Mouse (Mus musculus) neural tube, embryonic 15.5 days (tissue): Measurements from ENCODE around the gene Ncam1. TPM values are rescaled to one million over a fixed set of nuclear protein-coding genes. Genes with fewer than 3 reads are reported as not detected.
A peak's percentile ranks its signal among the peaks of the same experiment; 100 is the strongest.

Source experiments
- ATAC-seq: fragments of 200-750 bp; cut with Nextera tagmentation; 2 replicates; pipeline ENCODE4 v1.8.0; 2017; ENCODE audit warnings: mild to moderate bottlenecking, moderate TSS enrichment, moderate library complexity; ENCODE audit not compliant: low FRiP score
- H3K27ac ChIP-seq: fragments of 300-500 bp; sonication (generic); replicated peaks from 2 replicates; pipeline ENCODE4 v1.5.1; 2015; ENCODE audit warnings: mild to moderate bottlenecking, inconsistent platforms
- H3K27me3 ChIP-seq: fragments of 300-500 bp; sonication (generic); replicated peaks from 2 replicates; pipeline ENCODE4 v1.6.1; 2015; ENCODE audit warnings: inconsistent platforms
- H3K36me3 ChIP-seq: fragments of 300-500 bp; sonication (generic); 2 replicates; pipeline ENCODE4 v1.6.1; 2015; ENCODE audit warnings: inconsistent platforms
- H3K4me1 ChIP-seq: fragments of 300-500 bp; sonication (generic); 2 replicates; pipeline ENCODE4 v1.6.1; 2015; ENCODE audit warnings: inconsistent platforms
- H3K4me2 ChIP-seq: fragments of 300-500 bp; sonication (generic); 2 replicates; pipeline ENCODE4 v1.6.1; 2015; ENCODE audit warnings: inconsistent platforms, mild to moderate bottlenecking, moderate library complexity
- H3K4me3 ChIP-seq: fragments of 300-500 bp; sonication (generic); replicated peaks from 2 replicates; pipeline ENCODE4 v1.5.1; 2015; ENCODE audit warnings: mild to moderate bottlenecking, inconsistent platforms
- H3K9ac ChIP-seq: fragments of 300-500 bp; sonication (generic); replicated peaks from 2 replicates; pipeline ENCODE4 v1.6.1; 2015; ENCODE audit warnings: mild to moderate bottlenecking, inconsistent platforms
- H3K9me3 ChIP-seq: fragments of 300-500 bp; sonication (generic); replicated peaks from 2 replicates; pipeline ENCODE4 v1.6.1; 2016; ENCODE audit warnings: inconsistent platforms
- WGBS: fragments of 180-500 bp; shearing (Covaris S2); methylation state at CpG from one replicate; pipeline ENCODE4 v1.1.7; 2015; ENCODE audit warnings: mixed read lengths; 5-methylcytosine and 5-hydroxymethylcytosine counted together
- polyA plus RNA-seq: library from polyadenylated mRNA; unstranded; fragments of >200 nt; fragmentation: Nextera tagmentation; extraction: Ambion mirVana; gene quantifications from 2 replicates; pipeline ENCODE4 v1.2.1, GENCODE M21; 2015

The Ncam1 gene
- polyA plus RNA-seq, 1 experiment from 2014 or later: 434 TPM

DNA sequence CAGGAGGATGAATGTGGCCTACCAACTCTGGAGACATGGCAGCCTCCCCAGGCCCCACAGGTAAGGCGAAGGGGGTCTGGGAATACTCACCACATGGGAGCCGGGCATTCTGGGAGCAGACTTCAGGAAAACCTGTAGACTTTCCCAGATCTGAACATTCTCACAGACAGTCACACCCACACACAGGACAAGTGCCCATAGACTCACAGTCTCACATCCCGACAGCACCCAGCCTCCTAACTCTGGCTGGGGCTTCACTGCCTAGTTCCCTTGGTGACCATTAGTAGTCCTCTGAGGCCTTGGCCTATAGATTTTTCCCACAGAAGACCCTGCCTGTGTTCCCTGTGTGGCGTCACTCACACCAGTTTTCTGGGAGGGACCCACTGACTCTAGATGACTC, 288.1 kb downstream of the Ncam1 start:
- no peak overlapping the region for H3K27ac ChIP-seq
- peaks cover 74% of the 10 kb centered on the region for H3K36me3 ChIP-seq
- H3K4me1 ChIP-seq: no peaks in the 10 kb centered on the region
- no peak for ATAC-seq
- no peak overlapping the region for H3K9ac ChIP-seq
- H3K9me3 ChIP-seq: no peaks in the 10 kb centered on the region
- WGBS: 95% methylated on average over 4 of the region's 4 CpGs
- H3K27me3 ChIP-seq: no peaks in the 10 kb centered on the region
- no peak overlapping the region for H3K4me3 ChIP-seq
- no peak overlapping the region for H3K4me2 ChIP-seq

DNA sequence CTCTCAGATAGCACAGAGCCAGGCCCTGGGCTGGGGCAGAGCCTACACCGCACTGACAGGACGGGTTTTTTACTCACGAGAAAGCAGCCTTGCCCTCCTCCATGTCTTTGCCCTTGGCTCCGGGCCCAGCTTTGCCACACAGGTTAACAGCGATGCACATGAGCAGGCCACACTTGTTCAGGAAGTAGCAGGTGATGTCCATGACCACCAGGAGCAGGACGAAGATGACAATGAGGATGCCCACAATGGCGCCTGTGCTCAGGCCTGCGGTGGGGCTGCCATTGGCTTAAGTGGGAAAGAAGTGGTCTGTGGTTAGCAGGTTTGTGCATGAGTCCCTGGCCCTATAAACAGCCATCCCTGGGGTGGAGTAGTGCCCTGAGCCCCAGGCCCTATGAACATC, 289.1 kb downstream of the Ncam1 start:
- Histone ChIP-seq H3K27ac (no peak overlapping the region), H3K4me3 (no peak overlapping the region), H3K9ac (no peak overlapping the region), H3K9me3 (no peaks in the 10 kb centered on the region), H3K36me3 (peaks cover 71% of the 10 kb centered on the region), H3K27me3 (no peaks in the 10 kb centered on the region), H3K4me2 (no peak overlapping the region), H3K4me1 (no peaks in the 10 kb centered on the region)
- ATAC-seq: no peak
- 95% methylated on average over 8 of the region's 8 CpGs for WGBS

DNA sequence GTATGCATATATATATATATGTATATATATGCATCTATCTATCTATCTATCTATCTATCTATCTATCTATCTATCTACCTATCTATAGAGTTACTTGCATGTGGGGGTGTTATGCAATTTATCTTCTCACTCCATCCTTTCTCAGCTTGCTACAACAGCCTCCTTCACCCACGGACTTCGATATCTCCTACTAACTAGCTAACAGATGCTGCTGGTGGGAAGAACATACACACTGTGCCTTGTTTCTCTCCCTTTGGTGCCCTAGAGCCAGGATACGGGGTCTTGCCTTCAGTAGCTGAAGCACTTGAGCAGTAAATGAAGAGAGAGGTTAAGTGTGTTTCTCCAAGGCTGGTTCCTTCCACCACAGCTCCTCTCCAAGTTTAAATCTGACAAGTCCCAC, 289.6 kb downstream of the Ncam1 start:
- H3K27me3 ChIP-seq: no peaks in the 10 kb centered on the region
- peaks cover 69% of the 10 kb centered on the region for H3K36me3 ChIP-seq
- ATAC-seq: no peak
- no peak overlapping the region for H3K4me2 ChIP-seq
- no peak overlapping the region for H3K9ac ChIP-seq
- H3K4me1 ChIP-seq: no peaks in the 10 kb centered on the region
- 94% methylated on average over 3 of the region's 3 CpGs for WGBS
- no peaks in the 10 kb centered on the region for H3K9me3 ChIP-seq
- no peak overlapping the region for H3K27ac ChIP-seq
- no peak overlapping the region for H3K4me3 ChIP-seq

DNA sequence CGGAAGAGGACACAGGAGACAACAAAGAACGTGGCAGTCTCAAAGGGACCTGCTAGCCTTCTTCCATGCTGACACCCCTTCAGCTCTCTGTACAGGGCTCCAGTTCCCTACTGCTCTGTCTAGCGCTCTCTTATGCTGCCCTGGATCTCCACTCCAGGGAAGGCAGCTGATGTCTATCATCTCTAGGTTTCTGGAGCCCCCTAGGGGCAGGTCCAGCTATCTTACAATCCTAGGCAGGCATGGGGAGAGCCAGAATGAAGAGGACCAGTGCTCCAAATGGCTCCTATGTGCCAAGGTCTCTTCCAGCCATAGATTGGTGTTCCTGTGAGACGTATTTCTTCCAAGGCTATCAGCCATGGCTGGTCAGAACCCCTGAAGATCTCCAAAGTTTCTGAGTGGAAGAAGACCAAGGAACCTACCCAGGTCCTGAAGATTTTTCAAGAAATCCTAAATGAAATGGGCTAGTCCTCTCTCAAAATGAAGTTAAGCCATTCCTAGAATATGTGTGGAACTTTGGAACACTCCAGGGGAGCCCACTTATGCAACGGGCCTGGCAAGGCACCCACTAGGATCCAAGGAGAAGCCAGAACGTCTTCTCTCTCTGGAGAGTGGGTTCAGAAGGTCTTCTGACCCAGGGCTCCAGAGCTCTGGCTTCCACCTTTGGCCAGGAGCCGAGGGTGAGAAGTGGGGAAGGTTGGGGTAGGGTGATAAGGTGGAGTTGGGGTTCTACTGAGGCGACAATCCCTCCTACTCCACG, 290.7 kb downstream of the Ncam1 start:
- Histone ChIP-seq H3K27ac (no peak overlapping the region), H3K27me3 (no peaks in the 10 kb centered on the region), H3K9me3 (no peaks in the 10 kb centered on the region), H3K36me3 (peaks cover 72% of the 10 kb centered on the region), H3K4me1 (no peaks in the 10 kb centered on the region), H3K9ac (no peak overlapping the region), H3K4me3 (no peak overlapping the region), H3K4me2 (no peak overlapping the region)
- no peak for ATAC-seq
- WGBS: 93% methylated on average over 9 of the region's 9 CpGs

DNA sequence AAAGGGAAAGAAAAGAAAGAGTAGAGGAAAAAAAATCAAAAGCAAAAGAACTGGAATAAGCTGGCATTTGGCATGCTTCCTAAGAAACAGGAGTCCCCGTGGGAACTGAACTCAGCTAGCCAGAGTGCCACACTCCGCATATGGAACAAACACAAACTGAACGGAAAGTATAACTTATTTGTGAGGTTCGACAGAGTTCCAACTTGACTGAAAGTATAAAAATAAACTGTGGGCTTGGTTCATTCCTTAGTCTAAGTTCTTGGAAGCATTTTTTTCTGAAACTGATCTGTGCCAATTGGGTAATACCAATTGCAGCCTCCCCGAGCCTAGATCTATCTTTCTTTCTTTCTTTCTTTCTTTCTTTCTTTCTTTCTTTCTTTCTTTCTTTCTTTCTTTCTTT, 294.1 kb downstream of the Ncam1 start:
- 66% methylated on average over 5 of the region's 5 CpGs for WGBS
- H3K4me3 ChIP-seq: no peak overlapping the region
- no peak overlapping the region for H3K9ac ChIP-seq
- no peaks in the 10 kb centered on the region for H3K27me3 ChIP-seq
- no peaks in the 10 kb centered on the region for H3K4me1 ChIP-seq
- H3K36me3 ChIP-seq: peaks cover 56% of the 10 kb centered on the region
- no peaks in the 10 kb centered on the region for H3K9me3 ChIP-seq
- no peak overlapping the region for H3K4me2 ChIP-seq
- ATAC-seq: no peak
- no peak overlapping the region for H3K27ac ChIP-seq

DNA sequence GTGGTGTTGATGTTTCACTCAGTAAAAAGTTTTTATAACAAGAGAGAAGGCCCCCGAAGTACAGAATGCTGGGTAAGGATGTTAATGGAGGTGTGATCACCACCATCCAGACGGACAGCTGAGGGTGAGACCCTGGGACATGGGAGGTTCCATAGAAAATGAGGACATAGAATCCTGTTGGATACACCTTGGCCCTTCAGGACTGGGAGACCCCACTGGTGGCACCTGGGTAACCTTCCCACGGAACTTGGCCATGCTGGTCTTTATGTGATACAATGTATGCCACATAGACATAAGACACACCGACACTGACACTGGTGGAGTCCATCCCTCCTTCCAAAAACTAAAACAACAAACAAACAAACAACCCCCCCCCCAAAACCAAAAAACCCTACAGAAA, 296.5 kb downstream of the Ncam1 start:
- 92% methylated on average over 4 of the region's 4 CpGs for WGBS
- no peaks in the 10 kb centered on the region for H3K9me3 ChIP-seq
- no peaks in the 10 kb centered on the region for H3K27me3 ChIP-seq
- H3K4me3 ChIP-seq: no peak overlapping the region
- no peak overlapping the region for H3K9ac ChIP-seq
- no peaks in the 10 kb centered on the region for H3K4me1 ChIP-seq
- peaks cover 34% of the 10 kb centered on the region for H3K36me3 ChIP-seq
- no peak overlapping the region for H3K27ac ChIP-seq
- H3K4me2 ChIP-seq: no peak overlapping the region
- no peak for ATAC-seq

DNA sequence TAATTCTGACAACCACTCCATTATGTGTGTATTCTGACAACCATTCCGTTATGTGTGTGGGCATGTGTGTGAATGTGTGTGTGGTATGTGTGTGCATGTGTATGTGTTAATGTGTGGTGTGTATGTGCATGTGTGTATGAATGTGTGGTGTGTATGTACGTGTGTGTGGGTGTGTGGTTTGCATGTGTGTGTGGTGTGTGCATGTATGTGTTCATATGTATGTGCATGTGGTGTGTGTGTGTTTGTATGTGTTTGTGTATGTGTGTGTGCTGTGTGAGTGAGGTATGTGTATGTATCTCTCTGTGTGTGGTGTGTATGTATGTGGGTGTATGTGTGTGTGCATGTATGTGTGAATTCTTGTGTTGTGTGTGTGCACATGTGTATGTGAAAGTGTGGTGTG, 298.8 kb downstream of the Ncam1 start:
- Histone ChIP-seq H3K36me3 (peaks cover 13% of the 10 kb centered on the region), H3K4me3 (no peak overlapping the region), H3K9me3 (no peaks in the 10 kb centered on the region), H3K27ac (no peak overlapping the region), H3K9ac (no peak overlapping the region), H3K27me3 (no peaks in the 10 kb centered on the region), H3K4me1 (no peaks in the 10 kb centered on the region), H3K4me2 (no peak overlapping the region)
- no peak for ATAC-seq
- WGBS: 93% methylated on average over 2 of the region's 2 CpGs

DNA sequence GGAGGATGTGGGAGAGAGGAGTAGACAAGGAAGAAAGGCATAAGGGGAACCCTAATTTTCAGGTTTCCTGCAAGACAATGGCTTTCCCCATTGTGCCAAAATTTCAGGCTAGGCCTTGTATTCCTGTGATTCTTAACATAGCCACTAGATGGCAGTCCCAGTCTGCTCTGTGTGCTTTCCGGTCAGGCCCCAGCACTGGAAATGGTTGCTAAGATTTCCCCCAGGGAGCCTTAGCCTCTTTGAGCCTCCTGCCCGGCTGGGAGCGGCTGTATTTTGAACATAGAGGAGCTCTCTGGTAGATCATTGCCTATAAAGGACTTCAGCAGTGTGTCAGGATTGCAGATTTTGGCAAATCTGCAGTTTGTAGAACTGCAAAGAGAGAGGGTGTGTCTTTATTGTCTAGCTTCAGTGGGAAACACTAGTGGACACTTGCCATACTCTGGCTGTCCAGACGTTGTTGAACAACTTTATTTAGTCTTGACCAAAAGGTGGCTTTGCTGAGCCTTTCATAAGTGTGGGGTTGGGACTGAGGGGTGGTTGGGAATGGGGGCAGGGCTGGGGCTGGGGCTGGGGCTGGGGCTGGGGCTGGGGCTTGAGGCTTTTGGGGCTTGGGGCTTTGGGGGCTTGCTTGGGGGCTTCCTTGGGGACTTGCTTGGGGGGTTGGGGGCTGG, 304.6 kb downstream of the Ncam1 start:
- no peak overlapping the region for H3K9ac ChIP-seq
- 1% methylated on average over 4 of the region's 4 CpGs for WGBS
- H3K4me2 ChIP-seq: peak overlapping the region; percentile 30; the same call in 1 of the 2 replicates
- no peak overlapping the region for H3K4me3 ChIP-seq
- H3K27me3 ChIP-seq: no peaks in the 10 kb centered on the region
- H3K4me1 ChIP-seq: peaks cover 15% of the 10 kb centered on the region
- no peaks in the 10 kb centered on the region for H3K9me3 ChIP-seq
- no peaks in the 10 kb centered on the region for H3K36me3 ChIP-seq
- no peak overlapping the region for H3K27ac ChIP-seq
- ATAC-seq: 0 out of 2 replicates have a peak, but pooled peaks have one; percentile 42

DNA sequence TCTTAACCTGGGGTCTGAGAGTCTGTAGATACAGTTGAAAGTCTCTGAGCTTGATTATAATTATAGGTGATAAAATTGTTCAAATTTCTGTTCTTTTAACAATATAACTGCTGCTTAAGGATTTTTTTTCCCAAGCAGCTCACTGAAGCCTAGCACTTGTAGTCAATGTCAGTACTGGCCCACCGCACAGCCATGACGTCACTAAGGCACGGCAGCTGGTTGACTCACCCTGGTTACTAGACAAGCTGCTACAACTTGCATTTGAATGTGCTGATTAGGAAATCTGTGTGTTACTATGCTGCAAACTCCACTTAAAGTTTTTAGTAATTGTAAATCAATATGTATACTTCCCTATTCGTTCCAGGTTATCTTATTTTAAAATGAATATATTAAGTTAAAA, 308.1 kb downstream of the Ncam1 start:
- no peaks in the 10 kb centered on the region for H3K36me3 ChIP-seq
- peaks cover 31% of the 10 kb centered on the region for H3K4me1 ChIP-seq
- no peaks in the 10 kb centered on the region for H3K9me3 ChIP-seq
- no peak overlapping the region for H3K4me3 ChIP-seq
- ATAC-seq: no peak
- H3K27me3 ChIP-seq: peaks cover 4% of the 10 kb centered on the region; the same call in 1 of the 2 replicates
- no peak overlapping the region for H3K27ac ChIP-seq
- no peak overlapping the region for H3K9ac ChIP-seq
- H3K4me2 ChIP-seq: no peak overlapping the region
- 82% methylated on average over 4 of the region's 4 CpGs for WGBS

DNA sequence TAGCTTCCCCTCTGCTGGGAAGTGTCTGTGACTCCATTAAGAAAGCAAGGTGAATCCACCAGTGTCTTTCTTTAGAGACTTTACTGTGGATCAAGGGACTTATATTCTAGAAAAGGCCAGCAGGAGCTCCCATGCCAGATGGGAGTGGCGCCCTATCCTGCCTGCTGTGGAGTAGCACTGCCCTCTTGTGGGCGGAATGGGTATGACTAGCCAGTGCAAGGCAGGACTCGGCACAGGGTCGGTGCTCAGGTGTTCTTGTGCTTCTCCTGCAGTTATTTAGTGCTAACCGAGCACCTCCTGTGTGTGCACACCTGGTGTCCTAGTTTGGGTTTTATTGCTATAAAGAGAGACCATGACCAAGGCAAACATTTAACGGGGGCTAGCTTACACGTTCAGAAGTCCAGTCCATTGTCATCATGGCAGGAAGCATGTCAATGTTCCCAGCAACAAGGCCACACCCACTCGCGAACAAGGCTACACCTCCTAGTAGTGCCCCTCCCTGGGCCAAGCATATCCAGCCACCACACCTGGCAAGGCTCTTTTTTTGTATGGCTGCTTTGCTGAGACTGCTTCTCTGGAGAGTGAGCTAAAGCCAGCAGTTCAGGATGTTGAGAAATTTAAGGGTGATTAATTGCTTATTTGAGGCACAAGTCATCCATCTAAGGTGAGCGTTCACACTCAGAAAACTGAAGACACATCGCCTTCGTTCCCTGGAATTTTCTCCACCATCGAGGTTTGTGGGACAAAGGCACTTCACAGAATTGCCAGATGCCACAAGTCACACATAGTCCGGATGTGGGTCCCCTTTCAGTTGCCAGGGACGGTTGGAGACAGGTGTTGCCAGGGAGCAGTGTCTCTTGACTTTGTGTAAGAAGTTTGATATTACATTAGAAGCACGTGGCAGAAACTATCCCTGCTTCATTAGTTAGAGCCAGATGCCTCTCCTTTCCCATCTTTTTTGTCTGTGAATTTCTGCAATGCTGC, 309.5 kb downstream of the Ncam1 start:
- Histone ChIP-seq H3K4me2 (peak overlapping the region; percentile 32), H3K9ac (no peak overlapping the region), H3K36me3 (no peaks in the 10 kb centered on the region), H3K4me1 (peaks cover 41% of the 10 kb centered on the region), H3K9me3 (no peaks in the 10 kb centered on the region), H3K27ac (no peak overlapping the region), H3K4me3 (no peak overlapping the region), H3K27me3 (peaks cover 4% of the 10 kb centered on the region; the same call in 1 of the 2 replicates)
- WGBS: 34% methylated on average over 16 of the region's 16 CpGs
- ATAC-seq: peak; percentile 65

DNA sequence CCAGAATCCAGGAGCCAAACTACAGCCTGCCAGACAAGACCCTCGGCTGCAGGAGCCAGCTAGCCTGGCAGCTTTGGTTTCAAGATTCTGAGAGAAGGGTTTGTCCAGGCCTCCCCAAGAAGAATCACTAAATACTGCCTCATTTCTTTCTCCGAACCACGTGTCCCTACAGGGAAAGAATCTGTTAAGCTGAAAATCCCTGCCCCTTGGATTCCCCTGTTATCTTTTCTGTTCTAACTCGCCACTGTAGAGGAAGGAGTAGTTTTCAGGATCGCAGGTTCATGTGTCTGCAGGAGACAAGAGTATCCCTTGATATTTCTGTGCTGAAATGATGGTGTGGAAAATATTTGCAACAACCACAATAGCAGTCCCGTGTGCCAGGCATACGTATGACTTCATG, 310.5 kb downstream of the Ncam1 start:
- Histone ChIP-seq H3K27ac (no peak overlapping the region), H3K27me3 (peaks cover 4% of the 10 kb centered on the region; the same call in 1 of the 2 replicates), H3K9me3 (no peaks in the 10 kb centered on the region), H3K9ac (no peak overlapping the region), H3K36me3 (no peaks in the 10 kb centered on the region), H3K4me3 (no peak overlapping the region), H3K4me2 (no peak overlapping the region), H3K4me1 (peaks cover 42% of the 10 kb centered on the region)
- WGBS: 82% methylated on average over 7 of the region's 7 CpGs
- no peak for ATAC-seq
